Mouse (Mus musculus) MEL (cell line): ENCODE results near the gene Terf2ip. TPM values are rescaled to one million over a fixed set of nuclear protein-coding genes. Genes with fewer than 3 reads are reported as not detected.

Source experiments
- DNase-seq: peaks from one replicate; pipeline ENCODE4 v3.0.0; 2011; ENCODE audit warnings: low read depth, low spot score
- H3K27ac ChIP-seq: 2 replicates; pipeline ENCODE4 v1.5.1; 2012; ENCODE audit warnings: low read depth, mild to moderate bottlenecking, control low read depth, low read length, moderate library complexity; ENCODE audit not compliant: control insufficient read depth
- H3K27me3 ChIP-seq, 2 experiments: fragments of 150-350 bp in 1 of 2; sonication (generic) in 1 of 2; 2 replicates each; pipeline ENCODE4 v1.6.1; 2012; ENCODE audit warnings: low read length in 2 of 2, mild to moderate bottlenecking in 2 of 2, improper control_type of control experiment in 1 of 2, moderate library complexity in 1 of 2; ENCODE audit not compliant: insufficient read depth in 2 of 2, control insufficient read depth in 1 of 2
- H3K36me3 ChIP-seq, 2 experiments: 2 replicates each; pipeline ENCODE4 v1.6.1; 2012 to 2014; ENCODE audit warnings: low read length in 2 of 2, improper control_type of control experiment in 1 of 2, inconsistent platforms in 1 of 2, mild to moderate bottlenecking in 1 of 2; ENCODE audit not compliant: insufficient read depth in 2 of 2, control insufficient read depth in 1 of 2
- H3K4me1 ChIP-seq, 2 experiments: fragments of 150-350 bp in 1 of 2; sonication (generic) in 1 of 2; 2 replicates each; pipeline ENCODE4 v1.6.1; 2012; ENCODE audit warnings: low read length in 2 of 2, improper control_type of control experiment in 1 of 2, mild to moderate bottlenecking in 1 of 2; ENCODE audit not compliant: insufficient read depth in 2 of 2, control insufficient read depth in 1 of 2
- H3K4me3 ChIP-seq, 2 experiments: fragments of 150-350 bp in 1 of 2; sonication (generic) in 1 of 2; 2 replicates each; pipeline ENCODE4 v1.5.1; 2012; ENCODE audit warnings: low read depth in 2 of 2, low read length in 2 of 2, mild to moderate bottlenecking in 2 of 2, moderate library complexity in 2 of 2, control low read depth in 1 of 2, improper control_type of control experiment in 1 of 2; ENCODE audit not compliant: control insufficient read depth in 1 of 2, insufficient read depth in 1 of 2
- H3K79me2 ChIP-seq: 2 replicates; pipeline ENCODE4 v1.6.1; 2012; ENCODE audit warnings: mild to moderate bottlenecking, low read length, moderate library complexity; ENCODE audit not compliant: control insufficient read depth, poor library complexity, insufficient read depth
- H3K9ac ChIP-seq: 2 replicates; pipeline ENCODE4 v1.6.1; 2012; ENCODE audit warnings: low read depth, mild to moderate bottlenecking, control low read depth, low read length, moderate library complexity; ENCODE audit not compliant: control insufficient read depth, poor library complexity, severe bottlenecking
- H3K9me3 ChIP-seq: fragments of 150-350 bp; sonication (generic); replicated peaks from 2 replicates; pipeline ENCODE4 v1.6.1; 2012; ENCODE audit warnings: mild to moderate bottlenecking, low read length, improper control_type of control experiment, moderate library complexity; ENCODE audit not compliant: insufficient read depth
- BHLHE40 ChIP-seq: IDR thresholded peaks from 2 replicates; pipeline ENCODE4 v1.6.1; 2012; ENCODE audit warnings: low read depth, mild to moderate bottlenecking, inconsistent platforms, low read length, improper control_type of control experiment, borderline replicate concordance
- CTCF ChIP-seq, 3 experiments: IDR thresholded peaks in 2 of 3; conservative IDR thresholded peaks in 1 of 3; 2 replicates each; pipeline ENCODE4 v1.5.1; 2011 to 2012; ENCODE audit warnings: low read length in 3 of 3, low read depth in 2 of 3, mild to moderate bottlenecking in 2 of 3, improper control_type of control experiment in 1 of 3, inconsistent platforms in 1 of 3, mixed read lengths in 1 of 3, moderate library complexity in 1 of 3; ENCODE audit not compliant: control insufficient read depth in 1 of 3, insufficient read depth in 1 of 3, poor library complexity in 1 of 3, severe bottlenecking in 1 of 3
- ETS1 ChIP-seq: IDR thresholded peaks from 2 replicates; pipeline ENCODE4 v1.6.1; 2012; ENCODE audit warnings: low read depth, mild to moderate bottlenecking, inconsistent platforms, low read length, improper control_type of control experiment, moderate library complexity
- GATA1 ChIP-seq: IDR thresholded peaks from 2 replicates; pipeline ENCODE4 v1.6.1; 2011; ENCODE audit warnings: low read depth, low read length, improper control_type of control experiment
- HCFC1 ChIP-seq: IDR thresholded peaks from 2 replicates; pipeline ENCODE4 v1.6.1; 2012; ENCODE audit warnings: low read depth, mild to moderate bottlenecking, inconsistent platforms, low read length, improper control_type of control experiment, moderate library complexity
- JUND ChIP-seq: IDR thresholded peaks from 2 replicates; pipeline ENCODE4 v1.6.1; 2011; ENCODE audit warnings: low read depth, mild to moderate bottlenecking, improper control_type of control experiment, low read length
- MAFK ChIP-seq: IDR thresholded peaks from 2 replicates; pipeline ENCODE4 v1.6.1; 2011; ENCODE audit warnings: low read depth, mild to moderate bottlenecking, low read length, improper control_type of control experiment, borderline replicate concordance
- MXI1 ChIP-seq: IDR thresholded peaks from 2 replicates; pipeline ENCODE4 v1.6.1; 2011; ENCODE audit warnings: mild to moderate bottlenecking, low read depth, low read length, improper control_type of control experiment
- MYB ChIP-seq: IDR thresholded peaks from 2 replicates; pipeline ENCODE4 v1.6.1; 2011; ENCODE audit warnings: mild to moderate bottlenecking, low read depth, low read length, improper control_type of control experiment
- NELFE ChIP-seq: IDR thresholded peaks from 2 replicates; pipeline ENCODE4 v1.6.1; 2011; ENCODE audit warnings: low read depth, low read length, improper control_type of control experiment
- RAD21 ChIP-seq: IDR thresholded peaks from 2 replicates; pipeline ENCODE4 v1.6.1; 2011; ENCODE audit warnings: mild to moderate bottlenecking, low read depth, low read length, improper control_type of control experiment
- SIN3A ChIP-seq: IDR thresholded peaks from 2 replicates; pipeline ENCODE4 v1.6.1; 2012; ENCODE audit warnings: low read length, improper control_type of control experiment, inconsistent platforms
- SMC3 ChIP-seq: IDR thresholded peaks from 2 replicates; pipeline ENCODE4 v1.6.1; 2011; ENCODE audit warnings: low read depth, low read length, improper control_type of control experiment
- TAL1 ChIP-seq: IDR thresholded peaks from 2 replicates; pipeline ENCODE4 v1.6.1; 2012; ENCODE audit warnings: mild to moderate bottlenecking, inconsistent platforms, low read length, moderate library complexity, mixed read lengths
- TCF12 ChIP-seq: IDR thresholded peaks from 2 replicates; pipeline ENCODE4 v1.6.1; 2014; ENCODE audit warnings: low read depth, mild to moderate bottlenecking, inconsistent platforms, low read length, improper control_type of control experiment, moderate library complexity
- USF1 ChIP-seq: IDR thresholded peaks from 2 replicates; pipeline ENCODE4 v1.6.1; 2014; ENCODE audit warnings: low read depth, mild to moderate bottlenecking, inconsistent platforms, low read length, improper control_type of control experiment, moderate library complexity
- USF2 ChIP-seq, 2 experiments: IDR thresholded peaks; 2 replicates each; pipeline ENCODE4 v1.6.1; 2011 to 2012; ENCODE audit warnings: improper control_type of control experiment in 2 of 2, low read length in 2 of 2, borderline replicate concordance in 1 of 2, inconsistent platforms in 1 of 2, low read depth in 1 of 2, mild to moderate bottlenecking in 1 of 2; ENCODE audit not compliant: insufficient read depth in 1 of 2
- ZKSCAN1 ChIP-seq: IDR thresholded peaks from 2 replicates; pipeline ENCODE4 v1.6.1; 2012; ENCODE audit warnings: low read depth, mild to moderate bottlenecking, inconsistent platforms, low read length, improper control_type of control experiment, moderate library complexity
- ZMIZ1 ChIP-seq: IDR thresholded peaks from 2 replicates; pipeline ENCODE4 v1.6.1; 2012; ENCODE audit warnings: low read depth, mild to moderate bottlenecking, inconsistent platforms, low read length, improper control_type of control experiment, moderate library complexity
- ZNF384 ChIP-seq: IDR thresholded peaks from 2 replicates; pipeline ENCODE4 v1.6.1; 2012; ENCODE audit warnings: low read depth, mild to moderate bottlenecking, inconsistent platforms, low read length, improper control_type of control experiment
- polyA plus RNA-seq, 2 experiments: library from polyadenylated mRNA; stranded (reverse) in 1 of 2; unstranded in 1 of 2; fragments of >175 nt in 1 of 2; fragments of >200 nt in 1 of 2; gene quantifications; 2 replicates each; pipeline versions ENCODE4 v1.2.1 to v1.2.4; 2012; ENCODE audit warnings: low replicate concordance in 2 of 2, low read depth in 1 of 2; ENCODE audit not compliant: insufficient read length in 2 of 2, insufficient read depth in 1 of 2, missing spikeins in 1 of 2
- total RNA-seq: library from RNA; depleted of rRNA; stranded (reverse); fragments of 300-350 nt; gene quantifications from 2 replicates; pipeline ENCODE4 v1.2.3, GENCODE M21; 2012

Terf2ip gene
- total and polyA plus RNA-seq, 3 experiments, result 12.5 to 15.1 TPM; not detected in 1

- Histone ChIP-seq H3K4me1 (peaks cover 2 to 12% of the 10 kb centered on the region in 2 experiments; a peak in 3 of 4 replicates), H3K27me3 (no peaks in the 10 kb centered on the region), H3K27ac (no peak overlapping the region), H3K4me3 (no peak overlapping the region), H3K79me2 (no peaks in the 10 kb centered on the region), H3K9ac (no peak overlapping the region), H3K9me3 (no peaks in the 10 kb centered on the region), H3K36me3 (peaks cover 4 to 7% of the 10 kb centered on the region in 2 experiments; a peak in 3 of 4 replicates)
- no peak for DNase-seq
- TF ChIP-seq TAL1, result no peak
Measured at GRCm38 (mm10) chr8:111968541-111968940, 42.7 kb upstream of the Terf2ip start.

DNA sequence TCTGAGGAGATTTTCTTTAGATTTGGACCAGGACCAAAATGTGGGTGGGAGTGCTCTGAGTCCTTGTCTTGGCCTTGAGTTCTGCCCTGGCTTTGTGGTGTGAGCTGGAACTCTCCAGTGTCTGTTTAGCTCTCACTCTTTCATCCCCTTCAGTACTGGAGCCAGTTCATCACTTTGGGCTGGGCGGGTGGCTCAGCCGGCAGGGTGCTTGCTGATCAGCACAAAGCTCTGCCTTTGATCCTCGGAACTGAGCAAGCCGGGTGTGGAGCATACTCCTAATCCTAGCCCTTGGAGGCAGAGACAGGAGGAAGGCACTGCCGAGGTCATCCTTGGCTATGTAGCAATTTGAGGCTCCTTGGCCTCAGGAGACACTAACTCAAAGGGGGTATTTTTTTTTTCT is 42.2 kb upstream of the Terf2ip start:
- DNase-seq, result no peak
- Histone ChIP-seq H3K27ac (no peak overlapping the region), H3K79me2 (no peaks in the 10 kb centered on the region), H3K4me1 (peaks cover 2 to 12% of the 10 kb centered on the region in 2 experiments; a peak in 3 of 4 replicates), H3K9ac (no peak overlapping the region), H3K36me3 (peaks cover 4 to 7% of the 10 kb centered on the region in 2 experiments; a peak in 3 of 4 replicates), H3K4me3 (no peak overlapping the region), H3K9me3 (no peaks in the 10 kb centered on the region), H3K27me3 (no peaks in the 10 kb centered on the region)
- no peak for TF ChIP-seq HCFC1
- TF ChIP-seq USF2 (IDR thresholded peaks at IDR 0.05; ENCODE audit: borderline replicate concordance in 1 of 2, insufficient read depth in 1 of 2, low read depth in 1 of 2, low read length in 2 of 2), result no peak
- no peak for TF ChIP-seq NELFE
- no peak for TF ChIP-seq TAL1
- TF ChIP-seq MAFK, result no peak
- TF ChIP-seq JUND, result no peak
- no peak for TF ChIP-seq USF1
- no peak for TF ChIP-seq ZKSCAN1
- no peak for TF ChIP-seq GATA1
- TF ChIP-seq CTCF (IDR thresholded peaks at IDR 0.05 in 2 of 3, conservative IDR thresholded peaks at IDR 0.05 in 1 of 3; ENCODE audit: control insufficient read depth in 1 of 3, insufficient read depth in 1 of 3, low read depth in 2 of 3, low read length in 3 of 3, poor library complexity in 1 of 3, severe bottlenecking in 1 of 3), result no peak

DNA sequence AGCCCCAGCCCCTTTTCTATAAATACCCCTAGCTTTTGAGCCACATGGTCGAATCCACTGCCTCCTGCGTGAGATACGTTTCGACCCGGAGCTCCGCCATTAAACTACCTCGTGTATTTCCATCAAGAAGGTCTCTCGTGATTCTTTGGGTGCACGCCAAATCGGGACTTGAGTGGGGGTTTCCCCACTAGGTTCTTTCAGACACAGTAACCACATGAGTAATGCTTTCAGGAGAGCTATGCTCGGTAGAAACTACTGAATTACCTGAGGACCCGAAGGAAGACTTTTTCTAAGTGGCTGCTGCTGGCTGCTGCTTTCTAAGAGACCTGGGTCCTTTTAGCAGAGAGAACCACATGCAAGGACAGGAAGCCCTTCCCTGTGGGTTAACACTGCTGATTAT is 37.1 kb upstream of the Terf2ip start:
- Histone ChIP-seq H3K4me1 (no peaks in the 10 kb centered on the region; a peak in 1 of 4 replicates), H3K9ac (no peak overlapping the region), H3K27me3 (no peaks in the 10 kb centered on the region), H3K79me2 (no peaks in the 10 kb centered on the region), H3K4me3 (no peak overlapping the region), H3K9me3 (no peaks in the 10 kb centered on the region), H3K36me3 (peaks cover 0 to 12% of the 10 kb centered on the region in 2 experiments; a peak in 2 of 4 replicates), H3K27ac (no peak overlapping the region)
- DNase-seq, result no peak
- TF ChIP-seq USF2 (IDR thresholded peaks at IDR 0.05; ENCODE audit: borderline replicate concordance in 1 of 2, insufficient read depth in 1 of 2, low read depth in 1 of 2, low read length in 2 of 2) (no peak), SIN3A (no peak), TCF12 (no peak), ZMIZ1 (no peak), CTCF (IDR thresholded peaks at IDR 0.05 in 2 of 3, conservative IDR thresholded peaks at IDR 0.05 in 1 of 3; ENCODE audit: control insufficient read depth in 1 of 3, insufficient read depth in 1 of 3, low read depth in 2 of 3, low read length in 3 of 3, poor library complexity in 1 of 3, severe bottlenecking in 1 of 3) (no peak), MXI1 (no peak), ZNF384 (no peak), BHLHE40 (no peak), RAD21 (no peak), MAFK (no peak), MYB (no peak), ETS1 (no peak), SMC3 (no peak)
